10 mouse cellular contexts compared by ENCODE assay signal in the genomic region with DNA sequence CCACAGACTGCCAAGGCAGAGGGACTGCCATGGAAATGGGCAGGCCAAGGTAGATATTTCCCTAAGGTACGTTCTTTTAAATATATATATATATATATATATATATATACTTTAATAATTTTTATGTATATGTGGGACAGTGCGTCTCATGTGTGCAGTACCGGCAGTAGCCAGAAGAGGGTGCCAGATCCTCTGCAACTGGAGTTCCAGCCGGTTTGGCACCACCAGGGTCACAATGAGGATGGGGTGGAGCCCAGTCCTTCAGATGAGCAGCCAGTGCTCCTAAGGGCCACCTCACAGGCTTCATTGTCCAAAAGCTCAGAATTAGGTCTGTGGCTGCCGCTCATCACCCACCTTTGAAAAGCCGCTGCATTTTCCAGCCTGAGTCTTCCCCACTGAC. TPM values are rescaled to one million over a fixed set of nuclear protein-coding genes. Genes with fewer than 3 reads are reported as not detected.
DNase-seq lines count a peak whose midpoint lies in the region; ATAC-seq and TF ChIP-seq lines count a peak whose summit lies in the region.
"Had no signal": no experiment of that assay in that cellular context is flagged by ENCODE, and none has a peak within 500 bp of the region (broad histone marks: within the 10 kb centered on the region; RNA-seq: fewer than 3 reads in every experiment).

No protein-coding gene starts in this region.

- dilution Hi-C loops in CH12.LX (cut with MboI; ENCODE audit: extremely low pct_ligation_motif_present, extremely low pct_unique_long_range_greater_than_20kb, low sequenced_read_pairs), result no loop called here

- WGBS in kidney, adult 2 months, result 49% methylated on average over 6 of the region's 6 CpGs
- WGBS in lung, embryonic 14.5 days, result 39% methylated on average over 6 of the region's 6 CpGs

- no peaks in the 10 kb centered on the region for H3K79me2 ChIP-seq in CH12.LX (replicated peaks; ENCODE audit: control insufficient read depth, extremely low read depth, insufficient read depth, poor library complexity, severe bottlenecking)

- H3K27me3 ChIP-seq in kidney, adult 2 months (replicated peaks; ENCODE audit: control insufficient read depth, insufficient read depth, low read length), result no peaks in the 10 kb centered on the region
- peaks cover 39% of the 10 kb centered on the region for H3K27me3 ChIP-seq in CH12.LX (replicated peaks)
- H3K27me3 ChIP-seq in lung, embryonic 14.5 days (ENCODE audit: insufficient read depth, low read length), result no peaks in the 10 kb centered on the region

- TF ChIP-seq POLR2A in kidney, adult 2 months (IDR thresholded peaks at IDR 0.05; ENCODE audit: low read depth, low read length), result no peak
- TF ChIP-seq POLR2A in CH12.LX (IDR thresholded peaks at IDR 0.05; ENCODE audit: low read depth, low read length), result no peak

- no peak overlapping the region for H3K4me3 ChIP-seq in kidney, adult 2 months (ENCODE audit: insufficient read depth, low read depth, low read length)
- H3K4me3 ChIP-seq in CH12.LX (replicated peaks in 1 of 3; ENCODE audit: low read depth in 2 of 3, low read length in 2 of 3, poor library complexity in 1 of 3), result no peak overlapping the region
- H3K4me3 ChIP-seq in lung, embryonic 14.5 days (ENCODE audit: low read depth, low read length), result no peak overlapping the region
- H3K4me3 ChIP-seq: heart, embryonic 15.5 days had no signal

- peaks cover 2% of the 10 kb centered on the region for H3K9me3 ChIP-seq in CH12.LX (replicated peaks; ENCODE audit: low read length)
- no peaks in the 10 kb centered on the region for H3K9me3 ChIP-seq in lung, embryonic 14.5 days (ENCODE audit: low read depth, low read length)
- H3K9me3 ChIP-seq: heart, embryonic 15.5 days had no signal

- no peaks in the 10 kb centered on the region for H3K36me3 ChIP-seq in kidney, adult 2 months (ENCODE audit: control insufficient read depth, insufficient read depth, low read length)
- H3K36me3 ChIP-seq in CH12.LX (replicated peaks in 1 of 2; ENCODE audit: control insufficient read depth in 1 of 2, insufficient read depth in 1 of 2, low read length in 1 of 2), result no peaks in the 10 kb centered on the region
- H3K36me3 ChIP-seq in lung, embryonic 14.5 days (ENCODE audit: insufficient read depth), result no peaks in the 10 kb centered on the region
- H3K36me3 ChIP-seq: heart, embryonic 15.5 days had no signal

- in situ Hi-C loops in CH12.LX (cut with MboI; ENCODE audit: low pct_ligation_motif_present, low pct_unique_long_range_greater_than_20kb, low sequenced_read_pairs), result no loop called here

- DNase-seq in adrenal gland, postnatal 14 days, result peak; percentile 62
- no peak for DNase-seq in adrenal gland, adult 18-20 months (ENCODE audit: low spot score in 2 of 2)
- peak; percentile 20 for DNase-seq in kidney, adult 2 months
- no peak for DNase-seq in kidney, adult 11 months
- DNase-seq in CH12.LX (ENCODE audit: extremely low read depth), result peak; percentile 58
- DNase-seq in embryo, embryonic 9.5 days (ENCODE audit: extremely low spot score), result peak; percentile 49
- DNase-seq in lung, embryonic 14.5 days, result peak; percentile 72
- DNase-seq in thymus, postnatal 0 days (ENCODE audit: low spot score), result peak; percentile 38

- H3K9ac ChIP-seq in CH12.LX (ENCODE audit: insufficient read depth, low read depth), result no peak overlapping the region
- H3K9ac ChIP-seq in lung, embryonic 14.5 days, result no peak overlapping the region
- H3K9ac ChIP-seq: heart, embryonic 15.5 days had no signal

- H3K4me1 ChIP-seq in kidney, adult 2 months (ENCODE audit: control insufficient read depth, insufficient read depth, low read length), result no peaks in the 10 kb centered on the region
- peaks cover 4 to 15% of the 10 kb centered on the region in 2 experiments; a peak in 3 of 4 replicates for H3K4me1 ChIP-seq in CH12.LX (ENCODE audit: control insufficient read depth in 1 of 2, insufficient read depth in 2 of 2)
- H3K4me1 ChIP-seq in lung, embryonic 14.5 days (ENCODE audit: insufficient read depth), result no peaks in the 10 kb centered on the region
- H3K4me1 ChIP-seq: heart, embryonic 15.5 days had no signal

- no peak overlapping the region for H3K27ac ChIP-seq in kidney, adult 2 months (ENCODE audit: insufficient read depth, low read depth, low read length)
- no peak overlapping the region for H3K27ac ChIP-seq in CH12.LX (ENCODE audit: insufficient read depth, low read depth)
- no peak overlapping the region for H3K27ac ChIP-seq in lung, embryonic 14.5 days (ENCODE audit: low read depth)
- H3K27ac ChIP-seq: heart, embryonic 15.5 days; macrophage had no signal

- peak; percentile 58 for TF ChIP-seq RAD21 in CH12.LX (IDR thresholded peaks at IDR 0.05; ENCODE audit: low read depth, low read length)

- peak; percentile 60 for TF ChIP-seq CTCF in kidney, adult 2 months (conservative IDR thresholded peaks at IDR 0.05; ENCODE audit: insufficient read depth, insufficient read length, low read depth, low read length)
- TF ChIP-seq CTCF in CH12.LX (conservative IDR thresholded peaks at IDR 0.05 in 1 of 2, IDR thresholded peaks at IDR 0.05 in 1 of 2; ENCODE audit: low read depth in 2 of 2, low read length in 2 of 2), result peak; percentile 54 to 69
- TF ChIP-seq CTCF in lung, embryonic 14.5 days (IDR thresholded peaks at IDR 0.05; ENCODE audit: low read depth), result peak; percentile 60

- TF ChIP-seq EP300 in CH12.LX (IDR thresholded peaks at IDR 0.05; ENCODE audit: low read length), result no peak

- H3K4me2 ChIP-seq in CH12.LX (ENCODE audit: insufficient read depth, low read depth, poor library complexity, severe bottlenecking), result no peak overlapping the region
- H3K4me2 ChIP-seq in lung, embryonic 14.5 days, result no peak overlapping the region
- H3K4me2 ChIP-seq: heart, embryonic 15.5 days had no signal

- no peak for ATAC-seq in lung, embryonic 14.5 days (ENCODE audit: insufficient read depth)

TF ChIP-seq in CH12.LX, 34 proteins besides CTCF, POLR2A, EP300 and RAD21:
- TF ChIP-seq SMC3 (IDR thresholded peaks at IDR 0.05; ENCODE audit: low read depth, low read length), result peak; percentile 35
- no peak for TF ChIP-seq ZKSCAN1 (IDR thresholded peaks at IDR 0.05; ENCODE audit: borderline replicate concordance, low read depth, low read length)
TF ChIP-seq in CH12.LX: peak in this region for 1.

RNA-seq across cellular contexts. Expression of gene Theg, which starts 6.3 kb away (rescaled TPM):
- not detected in 2 replicates for total RNA-seq in adrenal gland, postnatal 14 days (2021)
- not detected for total RNA-seq in adrenal gland, adult 18-20 months (2021)
- 0.05 TPM in 1 of 2 replicates, not detected in the other for polyA plus RNA-seq in kidney, adult 2 months (2012; rRNA removed)
- total RNA-seq in CH12.LX (2012; rRNA removed) (not detected in 2 replicates), CH12.LX (2014; rRNA removed) (not detected in 2 replicates)
- polyA plus RNA-seq in CH12.LX (2012; ENCODE audit: insufficient read length, low read depth), result not detected in 2 replicates
- not detected in 2 replicates for polyA plus RNA-seq in lung, embryonic 14.5 days (2014; fragmentation: Nextera tagmentation; extraction: Ambion mirVana)
- not detected in 2 replicates for polyA plus RNA-seq in thymus, postnatal 0 days (2015; fragmentation: Nextera tagmentation; extraction: Ambion mirVana)
- polyA plus RNA-seq: heart, embryonic 15.5 days; macrophage had no signal

RNA-seq across cellular contexts. Expression of gene Mier2, which starts 25.8 kb away (rescaled TPM):
- total RNA-seq in adrenal gland, postnatal 14 days (2021), result 29.1 and 40.7 TPM in 2 replicates
- 10 to 100 TPM; 32.5 to 34.2 TPM for total RNA-seq in adrenal gland, adult 18-20 months (2021)
- 35.0 and 45.0 TPM in 2 replicates for polyA plus RNA-seq in kidney, adult 2 months (2012; rRNA removed)
- 26.7 and 27.8 TPM in 2 replicates for total RNA-seq in CH12.LX (2012; rRNA removed)
- total RNA-seq in CH12.LX (2014; rRNA removed), result 20.7 and 22.4 TPM in 2 replicates
- 25.5 and 30.2 TPM in 2 replicates for polyA plus RNA-seq in CH12.LX (2012; ENCODE audit: insufficient read length, low read depth)
- 49.6 and 55.3 TPM in 2 replicates for polyA plus RNA-seq in lung, embryonic 14.5 days (2014; fragmentation: Nextera tagmentation; extraction: Ambion mirVana)
- polyA plus RNA-seq in thymus, postnatal 0 days (2015; fragmentation: Nextera tagmentation; extraction: Ambion mirVana), result 32.4 and 32.7 TPM in 2 replicates

RNA-seq across cellular contexts. Expression of gene C2cd4c, which starts 33.0 kb away (rescaled TPM):
- 0.08 and 0.11 TPM in 2 replicates for total RNA-seq in adrenal gland, postnatal 14 days (2021)
- total RNA-seq in adrenal gland, adult 18-20 months (2021), result under 1 TPM; 0.07 to 0.13 TPM
- polyA plus RNA-seq in kidney, adult 2 months (2012; rRNA removed), result 0.03 and 0.07 TPM in 2 replicates
- total RNA-seq in CH12.LX (2012; rRNA removed), result 0.04 TPM in 1 of 2 replicates, not detected in the other
- not detected in 2 replicates for total RNA-seq in CH12.LX (2014; rRNA removed)
- polyA plus RNA-seq in CH12.LX (2012; ENCODE audit: insufficient read length, low read depth), result not detected in 2 replicates
- not detected in 2 replicates for polyA plus RNA-seq in lung, embryonic 14.5 days (2014; fragmentation: Nextera tagmentation; extraction: Ambion mirVana)
- not detected in 2 replicates for polyA plus RNA-seq in thymus, postnatal 0 days (2015; fragmentation: Nextera tagmentation; extraction: Ambion mirVana)
- polyA plus RNA-seq: heart, embryonic 15.5 days; macrophage had no signal

RNA-seq across cellular contexts. Expression of gene Plpp2, which starts 47.2 kb away (rescaled TPM):
- total RNA-seq in adrenal gland, postnatal 14 days (2021), result 16.6 and 19.3 TPM in 2 replicates
- 10 to 100 TPM; 13.3 to 35.7 TPM for total RNA-seq in adrenal gland, adult 18-20 months (2021)
- polyA plus RNA-seq in kidney, adult 2 months (2012; rRNA removed), result 58.1 and 66.2 TPM in 2 replicates
- total RNA-seq in CH12.LX (2012; rRNA removed), result 11.8 and 19.3 TPM in 2 replicates
- total RNA-seq in CH12.LX (2014; rRNA removed), result 10.6 and 11.5 TPM in 2 replicates
- polyA plus RNA-seq in CH12.LX (2012; ENCODE audit: insufficient read length, low read depth), result 13.9 and 14.5 TPM in 2 replicates
- polyA plus RNA-seq in lung, embryonic 14.5 days (2014; fragmentation: Nextera tagmentation; extraction: Ambion mirVana), result 34.9 and 37.1 TPM in 2 replicates
- 3.3 and 4.2 TPM in 2 replicates for polyA plus RNA-seq in thymus, postnatal 0 days (2015; fragmentation: Nextera tagmentation; extraction: Ambion mirVana)

RNA-seq across cellular contexts. Expression of gene Shc2, which starts 56.9 kb away (rescaled TPM):
- total RNA-seq in adrenal gland, postnatal 14 days (2021), result 4.0 and 4.8 TPM in 2 replicates
- 1 to 10 TPM; 3.3 to 5.9 TPM for total RNA-seq in adrenal gland, adult 18-20 months (2021)
- 0.97 and 1.6 TPM in 2 replicates for polyA plus RNA-seq in kidney, adult 2 months (2012; rRNA removed)
- not detected in 2 replicates for total RNA-seq in CH12.LX (2012; rRNA removed)
- total RNA-seq in CH12.LX (2014; rRNA removed), result not detected in 2 replicates
- not detected in 2 replicates for polyA plus RNA-seq in CH12.LX (2012; ENCODE audit: insufficient read length, low read depth)
- 5.8 and 7.1 TPM in 2 replicates for polyA plus RNA-seq in lung, embryonic 14.5 days (2014; fragmentation: Nextera tagmentation; extraction: Ambion mirVana)
- 0.24 and 0.26 TPM in 2 replicates for polyA plus RNA-seq in thymus, postnatal 0 days (2015; fragmentation: Nextera tagmentation; extraction: Ambion mirVana)

Comparison
In these comparisons a context has a peak if more than half of its experiments do, and no peak if none do; other contexts are left out.
1. DNase-seq: peak in adrenal gland, postnatal 14 days (single experiment), kidney, adult 2 months (single experiment), CH12.LX (single experiment), embryo, embryonic 9.5 days (single experiment), lung, embryonic 14.5 days (single experiment) and thymus, postnatal 0 days (single experiment); none in adrenal gland, adult 18-20 months (0 of 2) and kidney, adult 11 months (single experiment).
2. Peak in every context shown above with its lines, with median percentiles within 50 percentile points of each other: CTCF ChIP-seq.